Mouse (Mus musculus) layer of hippocampus, adult 18-20 months (tissue): ENCODE results near the gene Asap3. TPM values are rescaled to one million over a fixed set of nuclear protein-coding genes. Genes with fewer than 3 reads are reported as not detected.
A peak's percentile ranks its signal among the peaks of the same experiment; 100 is the strongest.

Experiments
- DNase-seq, 2 experiments: peaks; one replicate each; pipeline ENCODE4 v3.0.0; 2022; ENCODE audit warnings: low spot score in 2 of 2
- long read RNA-seq: library from polyadenylated mRNA; stranded (forward); transcript quantifications from one replicate; pipeline ENCODE4 v2.0.0, GENCODE M21; 2021
- total RNA-seq, 2 experiments: library from RNA; stranded (reverse); gene quantifications; 2 replicates each; pipeline ENCODE4 v1.2.3; 2021

The Asap3 gene
- total RNA-seq = 1 to 10 TPM; 2.2 to 2.6 TPM
- long read RNA-seq, full-length matches to known transcripts = 3 of 6 reads
- long read RNA-seq, partial matches to known transcripts = 1 of 6 reads
- long read RNA-seq, other reads (novel, unspliced or antisense) = 2 of 6 reads

DNA sequence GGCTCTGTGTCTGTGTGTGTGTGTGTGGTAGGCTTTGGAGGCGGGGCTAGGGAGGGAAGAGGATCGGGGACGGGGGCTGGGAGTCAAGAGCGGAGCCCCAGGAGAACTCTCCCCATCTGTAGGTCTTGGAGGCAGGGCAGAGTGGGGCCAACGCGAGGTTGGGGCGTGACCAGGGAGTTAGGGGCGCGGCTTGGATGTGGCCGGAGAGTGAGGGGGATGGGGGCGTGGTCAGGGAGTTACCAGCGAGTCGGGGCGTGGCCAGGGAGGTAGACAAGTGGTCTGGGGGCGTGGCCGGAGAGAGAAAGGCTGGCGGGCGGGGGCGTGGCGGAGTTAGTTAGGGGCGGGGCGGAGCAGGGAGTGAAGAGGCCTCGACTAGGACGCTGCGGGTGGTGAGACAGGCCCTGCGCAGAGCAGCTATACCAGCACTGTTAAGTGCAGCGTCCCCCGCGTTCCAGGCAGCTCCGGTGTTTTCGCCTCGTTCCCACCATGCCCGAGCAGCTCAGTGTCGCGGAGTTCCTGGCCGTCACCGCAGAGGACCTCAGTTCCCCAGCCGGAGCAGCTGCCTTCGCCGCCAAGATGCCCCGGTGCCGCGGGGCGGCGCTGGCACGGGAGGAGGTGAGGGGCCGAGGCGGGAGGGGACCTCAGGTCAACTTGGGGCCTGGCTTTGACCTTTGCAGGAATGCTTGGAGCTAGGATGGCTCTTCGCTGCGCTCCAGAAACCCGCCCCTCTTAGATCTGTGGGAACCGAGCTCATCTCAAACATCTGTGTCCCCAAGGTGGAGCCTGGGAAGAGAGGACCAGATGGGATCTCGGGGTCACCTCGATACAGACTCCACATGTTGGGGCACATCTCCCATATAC lies at the start of gene Asap3:
Asap3 (plus strand) TSS at position 333 of the 861 bp plus-strand sequence.
- DNase-seq = peak; percentile 64 to 84

- no peak for DNase-seq
Observed at GRCm38 (mm10) chr4:136158498-136158897, 47.7 kb upstream of the Asap3 start.

- peak; percentile 52 to 89 for DNase-seq
Observed at GRCm38 (mm10) chr4:136159802-136160397, 46.3 kb upstream of the Asap3 start.

- DNase-seq = peak; percentile 70 to 90
Observed at GRCm38 (mm10) chr4:136163448-136163847, 42.7 kb upstream of the Asap3 start.

GRCm38 (mm10) chr4:136164981-136165380 lies 41.2 kb upstream of the Asap3 start:
- no peak for DNase-seq

GRCm38 (mm10) chr4:136167701-136168100 lies 38.5 kb upstream of the Asap3 start:
- DNase-seq = no peak

DNA sequence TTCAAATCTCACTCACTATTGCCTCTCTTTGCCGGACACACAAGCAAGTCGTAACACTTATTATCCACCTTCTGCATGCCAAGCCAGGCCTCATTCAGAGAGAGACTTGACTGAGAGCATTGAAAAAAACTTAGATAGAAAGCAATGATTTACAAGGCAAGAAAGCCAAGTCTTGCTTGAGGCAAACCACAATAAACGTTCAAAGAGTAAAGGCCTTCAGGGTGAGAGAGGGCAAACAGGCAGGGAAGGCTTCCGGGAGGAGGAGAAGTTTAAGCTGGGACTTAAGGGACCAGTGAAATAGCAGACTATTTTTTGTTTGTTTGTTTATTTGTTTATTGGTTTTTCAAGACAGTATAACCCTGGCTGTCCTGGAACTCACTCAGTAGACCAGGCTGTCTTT lies 35.8 kb upstream of the Asap3 start:
- DNase-seq = no peak

GRCm38 (mm10) chr4:136171455-136171854 lies 34.7 kb upstream of the Asap3 start:
- DNase-seq = no peak

- peak in 1 of 2 experiments; percentile 34 for DNase-seq
Observed at GRCm38 (mm10) chr4:136172011-136172541, 34.1 kb upstream of the Asap3 start, which contains the start of gene E2f2. E2f2 (plus strand) TSS chr4:136172394.

GRCm38 (mm10) chr4:136172542-136173209 lies 33.5 kb upstream of the Asap3 start:
- DNase-seq = no peak

- DNase-seq = no peak
Observed at GRCm38 (mm10) chr4:136173210-136173715, 32.9 kb upstream of the Asap3 start.

- no peak for DNase-seq
Observed at GRCm38 (mm10) chr4:136174216-136175193, 31.7 kb upstream of the Asap3 start.

GRCm38 (mm10) chr4:136176022-136176552 lies 30.1 kb upstream of the Asap3 start:
- DNase-seq = no peak

DNA sequence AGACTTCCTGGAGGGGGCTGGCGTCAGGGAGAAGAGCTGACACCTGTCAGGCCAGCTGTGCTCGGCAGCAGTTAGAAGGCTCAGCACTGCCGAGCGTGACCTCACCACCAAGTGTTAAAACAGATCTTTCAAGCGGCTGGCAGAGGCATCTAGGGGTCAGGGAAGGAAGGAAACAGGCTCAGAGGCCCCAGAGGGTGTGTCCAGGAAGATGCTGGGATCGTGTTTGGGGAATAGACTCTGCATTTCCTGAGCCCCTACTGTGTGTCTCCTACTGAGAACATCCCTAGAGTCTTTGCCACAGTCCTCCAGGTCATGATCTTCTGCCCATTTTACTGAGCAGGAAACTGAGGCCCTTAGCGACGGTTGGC lies 28.9 kb upstream of the Asap3 start:
- no peak for DNase-seq

DNA sequence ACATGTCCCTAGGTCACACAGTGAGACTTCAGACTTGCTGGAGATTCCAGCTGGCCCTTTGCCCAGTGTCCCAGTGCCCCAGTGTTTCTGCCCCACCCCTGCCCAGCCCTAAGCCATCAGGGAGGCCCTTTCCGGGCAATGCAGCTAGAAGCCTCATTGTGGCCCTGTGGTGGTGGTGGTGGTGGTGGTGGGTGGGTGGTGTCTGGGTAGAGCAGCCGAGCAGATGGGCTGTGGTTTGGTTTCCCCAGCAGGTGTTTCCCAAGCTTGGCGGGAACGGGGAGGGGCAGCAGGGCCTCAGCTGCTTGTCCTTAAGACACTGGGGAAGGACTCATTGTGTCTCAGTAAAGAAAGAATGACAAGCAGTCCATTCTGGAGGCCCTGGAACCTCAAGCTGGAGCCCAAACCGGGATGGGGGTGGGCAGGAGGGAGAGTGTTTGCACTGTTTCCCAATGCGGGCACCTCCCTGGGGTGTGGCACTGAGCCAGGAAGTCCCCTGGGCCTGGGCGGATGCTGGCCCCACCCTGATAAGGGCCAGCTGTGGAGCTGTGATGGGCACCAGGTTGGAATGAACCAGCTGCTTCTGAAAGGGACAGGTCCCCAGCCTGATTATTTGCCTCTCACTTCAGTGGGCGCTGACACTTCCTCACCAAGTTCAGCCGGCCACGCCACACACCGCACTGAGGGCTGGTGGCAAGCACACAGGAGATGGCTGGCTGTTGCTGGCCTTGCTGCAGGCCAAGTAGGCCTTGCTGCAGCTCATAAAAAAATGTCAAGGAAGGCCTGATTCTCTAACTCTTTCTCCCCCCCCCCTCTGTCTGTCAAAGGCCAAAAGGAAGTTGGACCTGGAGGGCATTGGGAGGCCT lies 28.3 kb upstream of the Asap3 start:
- DNase-seq = no peak

- no peak for DNase-seq
Observed at GRCm38 (mm10) chr4:136178475-136178921, 27.7 kb upstream of the Asap3 start.

DNA sequence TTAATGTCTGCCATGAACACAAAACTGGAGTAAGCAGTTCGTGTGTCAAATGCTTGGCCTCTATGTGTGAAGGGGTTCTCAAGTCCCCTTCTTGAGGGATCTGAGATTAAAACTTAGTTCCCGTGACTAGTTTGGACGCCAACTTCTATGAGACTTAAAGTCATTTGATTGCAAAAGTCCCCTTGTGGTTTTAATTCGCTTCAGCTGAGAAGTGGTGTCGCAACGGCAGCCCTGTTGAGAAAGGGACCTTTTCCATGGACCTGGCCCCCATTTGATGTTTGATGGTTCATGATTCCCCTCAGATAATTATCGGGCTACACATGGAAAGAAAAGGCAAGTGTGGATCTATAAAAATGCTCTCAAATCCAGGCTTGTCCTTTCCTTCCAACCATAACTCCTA lies 26.7 kb upstream of the Asap3 start:
- DNase-seq = no peak

GRCm38 (mm10) chr4:136179998-136180397 lies 26.2 kb upstream of the Asap3 start:
- DNase-seq = peak; percentile 56 to 84
